Mouse (Mus musculus) kidney, postnatal 14 days (tissue): ENCODE results near the gene Fam178b.

ENCODE experiments used
- DNase-seq: peaks from one replicate; pipeline ENCODE4 v3.0.0; 2022; ENCODE audit warnings: mixed read lengths

Fam178b gene

GRCm38 (mm10) chr1:36512966-36513280, 170.1 kb downstream of the Fam178b start:
- DNase-seq = no peak
